8 mouse cellular contexts compared by ENCODE assay signal in genomic region chr11:30024261-30025071, GRCm38 (mm10). TPM values are rescaled to one million over a fixed set of nuclear protein-coding genes. Genes with fewer than 3 reads are reported as not detected.
DNase-seq lines count a peak whose midpoint lies in the region; ATAC-seq lines count a peak whose summit lies in the region.

No protein-coding gene starts in this region.

- under 1% methylated on average over 57 of the region's 57 CpGs for WGBS in hindbrain, embryonic 14.5 days

- no peaks in the 10 kb centered on the region for H3K9me3 ChIP-seq in hindbrain, embryonic 14.5 days (ENCODE audit: control insufficient read depth, low read length)

- peak overlapping the region; percentile 82 for H3K9ac ChIP-seq in hindbrain, embryonic 14.5 days

- peaks cover 15% of the 10 kb centered on the region; the same call in 1 of the 2 replicates for H3K4me1 ChIP-seq in hindbrain, embryonic 14.5 days (replicated peaks; ENCODE audit: control insufficient read depth, insufficient read depth, low read length)

- peak; percentile 17; the same call in 1 of the 2 replicates for ATAC-seq in hindbrain, embryonic 14.5 days (ENCODE audit: low FRiP score)

- H3K4me2 ChIP-seq in hindbrain, embryonic 14.5 days (replicated peaks) = peak overlapping the region; percentile 100

- H3K36me3 ChIP-seq in hindbrain, embryonic 14.5 days (replicated peaks; ENCODE audit: control insufficient read depth, insufficient read depth) = no peaks in the 10 kb centered on the region

- peak; percentile 42 to 46 for DNase-seq in adrenal gland, adult 18-20 months (ENCODE audit: low spot score in 2 of 2)
- DNase-seq in cerebellum, postnatal 10 days = peak; percentile 79 to 81
- peak; percentile 52 to 55 for DNase-seq in frontal cortex, postnatal 36 days (ENCODE audit: low spot score in 2 of 2)
- DNase-seq in hindbrain, embryonic 14.5 days (ENCODE audit: low spot score) = peak; percentile 34
- peak; percentile 46 to 57 for DNase-seq in layer of hippocampus, postnatal 36 days
- peak; percentile 26 for DNase-seq in lung, postnatal 14 days
- DNase-seq in right cerebral cortex, adult 18-20 months = peak; percentile 49
- DNase-seq in natural killer cell, adult 2 months (ENCODE audit: low spot score in 2 of 2) = no peak

- H3K27ac ChIP-seq in hindbrain, embryonic 14.5 days = peak overlapping the region; percentile 79

- H3K4me3 ChIP-seq in hindbrain, embryonic 14.5 days (replicated peaks; ENCODE audit: low read length) = peak overlapping the region; percentile 75

- H3K27me3 ChIP-seq in hindbrain, embryonic 14.5 days (ENCODE audit: control insufficient read depth, insufficient read depth, low read length) = no peaks in the 10 kb centered on the region

RNA-seq across cellular contexts. Expression of gene Eml6, which starts 1.4 kb away (rescaled TPM):
- total RNA-seq in adrenal gland, adult 18-20 months (2021) = 1 to 10 TPM; 3.6 to 3.8 TPM
- 8.2 and 8.6 TPM in 2 replicates for polyA plus RNA-seq in hindbrain, embryonic 14.5 days (2014; fragmentation: Nextera tagmentation; extraction: Ambion mirVana)
- 10 to 100 TPM; 32.4 to 35.0 TPM for total RNA-seq in layer of hippocampus, postnatal 36 days (2021)

Comparison
In these comparisons a context has a peak if more than half of its experiments do, and no peak if none do; other contexts are left out.
1. DNase-seq: peak in adrenal gland, adult 18-20 months (2 of 2), cerebellum, postnatal 10 days (2 of 2), frontal cortex, postnatal 36 days (2 of 2), hindbrain, embryonic 14.5 days (single experiment), layer of hippocampus, postnatal 36 days (2 of 2), lung, postnatal 14 days (single experiment) and right cerebral cortex, adult 18-20 months (single experiment); none in natural killer cell, adult 2 months (0 of 2).
2. RNA of gene Eml6, which starts 1.4 kb away (total RNA-seq): 32.4 to 35.0 TPM in layer of hippocampus, postnatal 36 days; 3.6 to 3.8 TPM in adrenal gland, adult 18-20 months; every median in the first group is over 4 times any median in the second.